Mouse (Mus musculus) natural killer cell, adult 2 months (primary cell): Measurements from ENCODE around the gene Tgfb1i1.

ENCODE experiments used
- DNase-seq, 2 experiments: peaks; one replicate each; pipeline ENCODE4 v3.0.0; 2022; ENCODE audit warnings: low spot score in 2 of 2

Gene Tgfb1i1

DNA sequence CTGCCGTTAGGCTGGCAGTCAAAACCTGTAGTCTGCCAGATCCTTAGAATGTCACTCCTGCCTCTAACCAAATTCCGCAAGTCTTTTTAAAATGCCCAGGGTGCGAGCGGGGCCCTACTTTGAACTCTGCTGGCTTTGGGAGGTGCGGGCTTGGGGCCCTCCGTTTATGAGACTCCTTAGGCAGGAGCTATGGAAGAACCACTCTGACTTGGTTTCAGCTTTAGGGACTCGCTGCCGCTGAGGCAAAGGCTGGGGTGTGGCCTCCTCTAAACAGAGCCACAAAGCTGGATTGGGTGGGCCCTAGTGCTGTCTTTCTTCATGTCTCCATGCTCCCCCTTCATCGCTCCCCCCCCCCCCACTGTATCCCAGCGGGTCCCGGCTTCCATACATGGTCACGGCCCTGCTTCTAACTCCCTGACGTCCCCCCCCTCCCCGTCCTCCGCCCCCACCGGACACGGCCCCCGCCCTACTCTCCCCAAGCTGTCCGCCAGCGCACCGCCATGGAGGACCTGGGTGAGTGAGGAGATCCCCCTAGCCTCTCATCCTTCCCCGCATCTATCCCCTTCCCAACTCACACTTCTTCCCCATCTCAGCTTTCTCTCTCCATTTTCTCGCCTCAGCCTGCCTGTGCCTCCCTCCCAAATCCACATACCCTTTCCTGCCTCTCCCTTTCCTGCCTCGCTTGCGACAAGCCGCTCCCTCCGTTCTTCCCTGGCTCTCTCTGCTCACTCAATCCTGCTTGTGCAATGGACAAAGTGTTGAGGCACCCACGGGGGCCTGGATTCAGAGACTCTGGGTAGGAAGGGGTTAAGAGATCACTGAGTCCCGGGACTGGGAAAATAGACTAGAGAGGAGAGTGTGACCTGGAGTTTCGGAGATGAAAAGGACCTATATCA lies at the start of gene Tgfb1i1:
Gene Tgfb1i1 (plus strand): TSS at position 317 of the 896 bp plus-strand sequence.
- DNase-seq, result no peak

DNA sequence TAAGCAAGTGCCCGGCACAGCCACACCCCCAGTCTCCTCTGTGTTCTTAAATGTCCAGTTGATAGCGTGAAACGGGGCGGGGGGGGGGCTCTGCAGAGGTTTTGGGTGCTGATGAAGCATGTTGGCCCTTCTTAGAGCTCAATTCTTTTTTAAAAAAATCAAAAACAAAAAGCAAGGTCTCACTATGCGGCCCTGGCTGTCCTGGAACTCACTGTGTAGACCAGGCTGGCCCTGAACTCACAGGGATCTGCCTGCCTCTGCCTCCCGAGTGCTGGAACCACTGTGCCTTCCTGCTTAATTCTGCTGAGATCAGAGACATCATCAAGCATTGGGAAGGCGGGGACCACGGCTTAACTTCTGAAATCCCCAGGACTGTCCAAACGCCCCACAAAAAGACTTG lies 45.0 kb upstream of the Tgfb1i1 start:
- no peak for DNase-seq

DNA sequence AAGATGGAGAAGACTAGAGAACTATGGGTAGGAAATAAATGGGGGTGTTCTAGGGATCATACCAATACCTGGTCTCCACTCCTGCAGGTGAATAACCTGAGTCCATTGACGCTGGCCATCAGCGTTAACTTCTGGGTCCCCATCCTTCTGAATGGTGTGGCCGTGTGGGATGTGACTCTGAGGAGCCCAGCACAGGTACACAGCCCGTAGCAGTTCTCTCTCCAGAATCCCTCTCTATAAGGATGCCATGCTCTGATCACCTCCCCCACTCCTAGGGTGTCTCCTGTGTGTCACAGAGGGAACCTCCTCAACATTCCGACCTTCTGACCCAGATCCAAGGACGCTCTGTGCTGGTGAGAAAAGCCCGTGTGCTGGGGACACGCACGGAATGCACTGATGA lies 43.5 kb upstream of the Tgfb1i1 start:
- no peak for DNase-seq

DNA sequence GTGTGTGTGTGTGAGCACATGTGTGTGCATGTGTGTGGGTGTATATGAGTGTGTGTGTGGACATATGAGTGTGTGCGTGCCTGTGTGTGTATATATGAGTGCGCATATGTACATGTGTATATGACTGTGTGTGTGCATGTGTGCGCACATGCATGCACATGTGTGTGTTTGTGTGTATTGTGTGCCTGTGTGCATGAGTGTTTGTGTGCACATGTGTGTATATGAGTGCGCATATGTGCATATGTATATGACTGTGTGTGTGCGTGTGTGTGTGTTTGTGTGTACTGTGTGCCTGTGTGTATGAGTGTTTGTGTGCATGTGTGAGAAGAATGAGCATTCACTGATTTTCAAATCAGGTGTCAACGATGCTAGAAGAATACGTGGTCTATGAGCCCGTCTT lies 42.4 kb upstream of the Tgfb1i1 start:
- no peak for DNase-seq

DNA sequence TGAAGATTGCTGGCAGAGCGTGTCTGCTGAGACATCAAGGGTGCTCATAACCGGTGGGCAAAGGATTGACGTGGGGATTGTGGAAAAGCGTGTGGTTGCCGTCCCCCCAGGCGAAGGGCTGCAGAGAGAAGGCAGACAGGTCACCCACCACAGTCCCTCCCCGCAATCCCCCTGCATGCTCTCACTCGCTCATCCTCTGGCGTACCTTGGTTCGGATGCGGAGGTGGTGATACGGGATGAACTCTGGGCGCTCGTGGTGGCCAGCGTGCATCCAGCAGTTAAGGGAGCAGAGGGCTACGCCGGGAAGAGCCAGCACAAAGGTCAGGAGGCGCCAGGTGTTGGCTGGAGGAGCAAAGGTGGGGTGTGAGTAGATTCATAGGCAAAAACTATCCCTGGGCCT lies 40.9 kb upstream of the Tgfb1i1 start:
- no peak for DNase-seq

DNA sequence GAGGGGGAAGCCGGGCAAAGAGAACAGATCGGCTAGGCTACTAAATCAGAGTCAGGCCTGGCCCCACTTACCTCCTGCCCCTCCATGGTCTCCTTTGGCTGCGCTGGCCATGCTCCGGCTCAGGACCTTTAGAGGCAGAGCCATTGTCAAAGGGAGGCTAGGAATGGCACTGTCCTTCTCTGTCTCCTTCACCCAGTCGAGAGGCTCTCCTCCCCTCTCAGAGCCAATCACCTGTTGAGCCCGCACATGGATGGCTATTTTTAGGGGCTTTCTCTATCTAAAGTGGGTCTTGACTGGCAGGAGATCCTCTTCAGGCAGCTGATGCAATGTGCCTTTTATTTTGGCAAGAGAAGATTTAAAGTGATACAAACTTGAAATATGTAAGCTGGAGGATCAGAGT lies 40.5 kb upstream of the Tgfb1i1 start, which contains the start of gene Cox6a2:
Gene Cox6a2 (minus strand): TSS at position 236 of the 400 bp plus-strand sequence.
- no peak for DNase-seq

DNA sequence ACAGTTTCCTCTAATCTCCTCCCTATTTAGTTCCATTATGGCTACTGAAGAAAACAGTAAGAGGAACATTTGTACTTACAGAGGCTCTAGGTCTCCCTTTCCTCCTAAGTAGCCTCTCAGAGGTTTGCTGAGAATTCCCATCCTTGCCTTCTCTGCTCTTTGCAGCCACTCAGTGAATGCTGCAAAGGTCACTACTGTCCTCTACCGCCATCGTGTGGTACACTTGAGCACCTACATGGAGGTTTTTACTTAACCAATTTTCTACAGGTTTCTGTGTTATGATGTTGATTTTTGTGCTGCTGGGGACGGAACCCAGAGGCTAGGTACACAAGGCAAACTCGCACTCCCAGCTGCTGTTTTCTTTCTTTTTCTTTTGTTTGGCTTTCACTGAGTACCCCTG lies 38.4 kb upstream of the Tgfb1i1 start:
- DNase-seq, result peak; percentile 41 to 65

DNA sequence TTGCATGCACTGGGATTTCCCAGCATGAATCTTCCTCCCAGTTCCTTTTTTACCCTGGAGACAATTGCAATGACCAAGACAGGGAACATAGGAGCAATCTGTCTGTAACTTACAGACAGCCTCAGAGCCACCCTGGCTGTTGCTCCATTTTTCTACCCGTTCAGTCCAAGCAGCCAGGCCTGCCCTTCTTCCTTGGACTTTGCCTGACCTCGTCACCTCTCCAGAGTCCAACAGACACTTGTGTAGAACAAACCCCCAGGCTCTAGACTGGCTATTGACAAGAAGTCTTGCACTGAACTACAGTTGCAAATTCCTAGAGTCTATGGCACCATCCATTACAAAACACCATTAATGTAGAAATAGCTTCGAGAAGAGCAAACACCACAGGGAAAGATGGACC lies 36.8 kb upstream of the Tgfb1i1 start:
- no peak for DNase-seq

DNA sequence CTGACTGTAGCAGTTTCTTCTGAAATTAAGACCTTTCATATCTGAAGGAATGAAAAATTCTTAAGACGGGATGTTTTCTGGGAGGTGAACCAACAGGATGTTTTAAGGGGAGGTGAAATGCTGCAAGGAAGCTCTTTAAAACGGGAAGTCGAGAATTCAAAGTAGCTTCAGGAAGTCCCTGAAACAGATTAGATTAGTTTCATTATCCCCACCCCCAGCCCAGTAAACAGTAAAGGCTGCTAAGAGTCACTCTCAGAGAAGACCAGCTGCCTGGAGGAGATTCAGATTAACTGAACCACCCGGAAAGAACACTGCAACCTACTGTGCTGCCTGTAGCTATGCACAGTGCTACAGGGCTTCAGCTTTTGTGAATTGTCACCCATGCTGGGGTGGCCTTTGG lies 26.7 kb upstream of the Tgfb1i1 start:
- no peak for DNase-seq

DNA sequence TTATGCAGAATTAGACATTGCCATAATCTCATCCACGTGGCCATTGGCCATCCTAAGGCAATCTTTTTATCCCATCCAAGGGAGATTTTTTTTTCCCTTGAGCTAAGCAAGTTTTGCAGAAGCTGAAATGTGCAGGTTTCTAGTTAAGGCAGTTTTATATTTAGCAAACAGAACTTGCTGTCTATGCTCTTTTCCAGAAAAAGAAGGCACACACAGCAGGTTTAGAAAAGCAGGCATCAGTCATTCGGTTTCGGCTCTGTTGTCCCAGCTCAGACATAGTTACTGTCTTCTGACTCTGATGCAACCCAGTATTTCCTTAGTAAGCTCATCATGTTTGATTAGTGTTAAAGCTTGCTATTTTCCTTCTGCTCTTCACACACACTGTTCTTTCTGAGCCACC lies 25.7 kb upstream of the Tgfb1i1 start:
- DNase-seq, result no peak

DNA sequence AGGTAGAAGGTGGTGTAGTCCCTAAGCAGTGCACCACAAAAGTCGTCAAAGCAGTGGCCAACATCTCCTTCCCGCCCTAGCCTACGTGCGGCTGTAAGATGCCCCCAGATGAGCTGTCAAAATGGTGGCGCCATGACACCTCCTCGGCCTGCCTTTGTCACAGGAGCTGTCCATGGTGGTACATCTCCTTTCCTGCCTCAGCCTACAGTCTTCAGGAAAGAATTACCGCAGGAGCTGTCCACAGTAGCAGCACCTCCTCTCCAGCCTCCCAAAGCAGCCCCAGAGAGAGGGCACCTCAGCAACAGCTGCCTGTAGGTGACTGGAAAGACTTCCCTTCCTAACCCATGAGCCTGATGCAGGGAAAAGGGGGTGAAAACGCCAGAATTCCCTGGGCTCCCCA lies 14.9 kb upstream of the Tgfb1i1 start:
- DNase-seq, result no peak

DNA sequence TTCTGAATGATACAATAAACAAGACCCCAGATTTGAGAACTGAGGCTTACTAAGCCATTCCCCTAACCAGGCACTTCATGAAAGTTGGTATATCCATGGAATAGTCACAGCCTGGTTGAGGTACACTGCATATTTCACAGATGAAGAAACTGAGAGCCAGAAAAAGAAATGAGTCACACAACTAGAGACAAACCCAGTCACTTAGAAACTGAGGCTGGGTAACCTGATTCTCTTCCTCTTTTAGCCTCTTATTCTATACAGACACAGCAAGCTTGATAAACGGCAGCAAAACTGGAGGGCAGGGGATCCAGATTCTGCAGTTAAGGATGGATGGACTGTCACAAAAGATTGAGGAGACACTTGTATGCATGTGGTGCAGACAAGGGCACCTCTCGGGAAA lies 11.8 kb upstream of the Tgfb1i1 start:
- no peak for DNase-seq

DNA sequence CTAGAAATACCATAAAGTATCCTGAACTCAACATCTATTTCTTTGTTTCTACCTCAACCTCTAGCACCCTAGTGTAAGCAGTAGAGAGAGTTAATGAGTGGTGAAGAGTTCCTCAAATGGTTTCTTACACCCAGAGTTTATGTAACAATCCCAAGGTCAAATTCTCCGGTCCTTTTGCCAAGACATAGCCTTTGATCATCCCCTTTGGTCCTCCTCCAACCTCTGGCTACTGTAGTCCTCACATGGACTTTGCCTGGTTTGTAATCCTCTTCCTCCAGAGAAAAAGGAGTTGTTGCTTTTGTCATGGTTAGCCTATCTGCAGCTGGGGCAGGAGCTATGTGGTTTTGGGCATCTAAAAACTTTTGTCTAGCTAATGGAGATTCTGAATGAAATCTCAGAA lies 11.1 kb upstream of the Tgfb1i1 start:
- no peak for DNase-seq

DNA sequence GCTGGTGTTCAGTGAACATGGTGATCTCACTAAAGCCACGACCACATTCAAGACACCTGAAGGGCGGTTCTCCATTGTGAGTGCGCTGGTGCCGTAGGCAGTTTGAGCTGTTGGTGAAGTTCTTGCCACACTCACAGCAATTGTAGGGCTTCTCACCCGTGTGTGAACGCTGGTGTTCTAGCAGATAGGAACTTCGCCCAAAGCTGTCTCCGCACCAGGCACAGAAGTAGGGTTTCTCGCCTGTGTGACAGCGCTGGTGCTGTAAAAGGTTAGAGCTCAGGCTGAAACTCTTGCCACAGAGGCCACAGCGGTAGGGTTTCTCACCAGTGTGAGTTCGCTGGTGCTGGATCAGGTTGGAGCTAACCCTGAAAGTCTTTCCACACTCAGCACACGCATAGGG lies 10.2 kb upstream of the Tgfb1i1 start:
- peak; percentile 39 to 65 for DNase-seq

DNA sequence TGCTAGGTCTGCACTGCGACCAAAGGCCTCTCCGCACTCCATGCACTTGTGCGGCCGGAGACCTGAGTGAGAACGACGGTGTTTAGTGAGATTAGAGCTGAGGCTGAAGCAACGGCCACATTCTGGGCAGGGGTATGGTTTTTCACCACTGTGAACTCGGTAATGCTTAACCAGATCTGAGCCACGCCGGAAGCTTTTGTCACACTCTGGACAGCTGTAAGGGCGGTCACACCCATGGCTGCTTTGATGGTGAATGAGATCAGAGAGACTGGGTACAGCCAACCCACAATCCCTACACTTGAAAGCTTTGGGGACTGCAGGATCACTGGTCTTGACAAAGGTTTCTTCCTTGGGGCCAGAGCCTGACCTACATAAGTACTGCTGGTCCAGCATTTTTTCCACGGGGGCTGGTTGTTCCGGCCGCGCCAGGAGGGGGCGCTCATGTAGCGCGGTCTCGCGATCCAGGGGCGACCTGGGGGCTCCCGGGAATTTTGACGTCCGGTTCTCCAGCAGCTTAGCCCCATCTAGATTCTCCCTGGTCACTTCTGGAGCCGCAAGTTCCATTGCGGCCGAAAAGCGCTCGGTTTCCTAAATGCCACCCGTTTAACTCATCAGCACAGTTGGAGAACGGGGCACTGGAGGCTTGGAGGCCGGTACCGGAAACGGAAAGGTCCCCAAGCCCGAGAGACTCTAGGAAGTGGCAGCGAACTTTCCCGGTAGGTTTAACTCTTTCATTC lies 9.6 kb upstream of the Tgfb1i1 start, which contains the start of gene Armc5:
Gene Armc5 (plus strand): TSS at position 487 of the 737 bp plus-strand sequence.
- peak; percentile 74 to 84 for DNase-seq

DNA sequence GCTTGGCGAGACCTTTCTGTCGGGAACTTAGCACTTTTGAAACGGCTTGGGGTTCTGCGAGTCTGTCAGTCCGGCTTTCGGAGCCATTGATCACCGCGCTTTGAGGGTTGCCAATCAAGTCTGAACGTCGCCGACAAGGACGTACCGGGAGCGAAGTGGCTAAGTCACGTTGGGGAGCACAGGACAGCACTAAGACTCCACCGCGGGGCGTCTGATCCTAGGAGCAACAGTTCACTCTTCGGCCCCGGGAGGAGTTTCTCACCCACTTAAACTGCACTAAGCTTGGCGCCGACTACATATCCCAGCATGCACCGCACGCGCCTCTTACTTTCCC lies 9.1 kb upstream of the Tgfb1i1 start:
- DNase-seq, result no peak

DNA sequence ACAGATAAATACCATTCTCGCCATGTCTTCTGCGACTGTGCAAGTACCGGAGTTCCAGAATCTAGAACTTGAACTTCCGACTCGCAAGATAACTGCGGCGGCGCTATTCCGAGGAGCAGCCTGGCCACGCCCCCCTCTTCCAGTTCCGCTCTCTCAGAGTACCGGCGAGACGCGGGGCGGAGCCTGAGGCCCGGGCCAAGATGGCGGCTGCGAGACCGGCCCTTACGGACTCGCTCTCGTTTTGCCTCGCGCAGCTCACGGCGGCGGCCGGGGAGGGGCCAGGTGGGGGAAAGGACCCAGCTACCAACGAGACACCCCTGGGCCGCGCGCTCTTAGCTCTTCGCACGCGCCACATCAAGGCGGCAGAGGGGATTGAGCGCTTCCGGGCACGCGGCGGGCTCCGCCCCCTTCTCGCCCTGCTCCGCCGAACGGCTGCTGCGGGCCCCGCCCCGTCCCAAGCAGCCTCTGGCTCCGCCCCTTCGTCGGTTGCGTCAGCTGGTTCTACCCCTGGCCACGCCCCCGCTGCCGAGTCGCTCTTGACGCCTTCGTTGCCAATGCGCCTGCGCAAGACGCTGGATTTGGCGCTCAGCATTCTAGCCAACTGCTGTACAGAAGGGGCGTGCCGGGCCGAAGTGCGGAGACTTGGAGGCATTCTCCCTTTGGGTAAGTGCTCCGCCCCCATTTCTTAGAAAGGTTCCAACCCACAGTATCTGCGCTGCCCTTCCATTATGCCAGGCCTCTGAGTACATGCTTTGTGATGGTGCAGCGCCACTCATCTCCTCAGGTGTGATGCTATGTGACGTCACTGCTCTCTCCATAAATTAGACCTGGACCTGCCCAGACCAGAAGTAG lies 8.5 kb upstream of the Tgfb1i1 start, which contains the start of gene 9130023H24Rik:
Gene 9130023H24Rik (minus strand): TSS at position 105 of the 852 bp plus-strand sequence.
- peak; percentile 100 for DNase-seq

DNA sequence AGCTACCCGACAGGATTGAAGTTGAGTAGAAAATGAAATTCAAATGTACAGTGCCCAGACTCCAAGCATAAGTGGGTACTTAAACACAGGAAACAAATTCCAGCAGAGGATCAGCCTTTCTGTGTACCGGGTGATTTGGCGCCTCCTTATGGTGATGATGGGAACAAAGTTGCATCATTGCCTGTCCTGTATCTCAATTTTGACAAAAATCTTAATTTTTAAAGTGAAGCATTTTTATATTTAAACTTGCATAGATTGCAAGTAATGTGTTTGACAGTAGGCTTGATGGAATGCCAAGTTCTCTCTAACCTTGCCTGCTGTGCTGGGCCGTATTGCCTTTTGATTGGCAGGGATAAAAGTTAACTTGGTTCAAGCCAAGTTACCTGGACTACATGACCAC lies 7.6 kb upstream of the Tgfb1i1 start:
- DNase-seq, result peak; percentile 35 to 52

DNA sequence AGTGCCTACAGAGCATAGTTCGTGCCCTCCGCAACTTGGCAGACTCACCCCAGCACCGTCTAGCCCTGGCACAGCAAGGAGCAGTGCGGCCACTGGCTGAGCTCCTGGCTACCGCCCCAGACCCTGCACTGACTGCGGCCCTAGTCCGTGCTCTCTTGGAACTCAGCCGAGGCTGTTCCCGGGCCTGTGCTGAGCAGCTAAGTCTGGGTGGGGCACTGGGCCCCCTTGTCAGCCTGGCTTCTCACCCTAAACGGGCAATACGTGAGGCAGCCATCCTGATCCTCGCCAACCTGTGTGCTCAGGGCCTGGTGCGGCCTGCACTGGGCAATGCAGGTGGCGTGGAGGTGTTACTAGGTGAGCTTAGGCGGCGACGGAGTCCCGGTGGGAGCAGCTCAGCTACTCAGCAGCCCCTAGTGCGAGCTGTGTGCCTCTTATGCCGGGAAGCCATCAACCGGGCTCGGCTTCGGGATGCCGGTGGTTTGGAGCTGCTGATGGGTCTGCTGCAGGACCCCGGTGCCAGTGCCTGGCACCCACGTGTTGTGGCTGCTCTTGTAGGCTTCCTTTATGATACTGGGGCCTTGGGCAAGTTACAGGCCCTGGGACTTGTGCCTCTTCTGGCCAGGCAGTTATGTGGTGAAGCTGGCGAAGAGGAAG lies 6.4 kb upstream of the Tgfb1i1 start:
- no peak for DNase-seq

DNA sequence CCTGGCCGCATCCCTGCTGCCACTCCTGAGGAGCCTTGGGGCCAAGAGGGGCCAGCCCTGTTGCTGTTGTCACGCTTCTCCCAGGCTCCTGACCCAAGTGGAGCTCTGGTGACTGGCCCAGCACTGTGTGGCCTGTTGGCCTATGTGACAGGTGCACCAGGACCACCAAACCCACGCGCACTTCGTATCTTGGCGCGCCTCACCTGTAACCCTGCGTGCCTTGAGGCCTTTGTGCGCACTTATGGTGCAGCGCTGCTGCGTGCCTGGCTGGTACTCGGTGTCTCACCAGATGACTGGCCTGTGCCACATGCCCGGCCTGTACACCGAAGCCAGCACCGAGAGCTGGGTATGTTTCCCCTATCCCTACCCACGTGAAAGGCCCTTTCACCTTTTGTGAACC lies 4.3 kb upstream of the Tgfb1i1 start:
- no peak for DNase-seq

DNA sequence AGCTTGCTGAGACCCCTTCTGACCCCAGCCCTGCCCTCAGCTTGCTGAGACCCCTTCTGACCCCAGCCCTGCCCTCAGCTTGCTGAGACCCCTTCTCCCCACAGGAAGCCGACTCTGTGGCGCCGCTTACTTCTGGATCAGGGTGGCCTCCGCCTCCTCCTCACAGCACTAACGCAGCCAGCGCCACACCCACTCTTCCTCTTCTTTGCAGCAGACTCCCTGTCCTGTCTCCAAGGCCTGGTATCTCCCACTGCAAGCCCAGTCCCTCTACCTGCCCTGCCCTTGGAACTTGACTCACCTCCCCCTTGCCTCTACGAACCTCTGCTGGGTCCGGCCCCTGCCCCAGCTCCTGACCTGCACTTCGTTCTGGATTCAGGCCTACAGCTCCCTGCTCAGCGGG lies 2.7 kb upstream of the Tgfb1i1 start:
- no peak for DNase-seq
